Mouse (Mus musculus): Measurements from ENCODE around the gene Gm10715. TPM values are rescaled to one million over a fixed set of nuclear protein-coding genes. Genes with fewer than 3 reads are reported as not detected.
"Not testable (repeated sequence)": the region's sequence is repeated elsewhere in the genome, so short reads cannot be mapped to it uniquely, and the experiment has no call there.

Gm10715 gene
- polyA plus RNA-seq, 1 experiment from 2014 or later = not detected

- H3K9ac ChIP-seq; H3K4me1 ChIP-seq; ATAC-seq; H3K9me3 ChIP-seq (replicated peaks); H3K27ac ChIP-seq; H3K36me3 ChIP-seq (ENCODE audit: poor library complexity, severe bottlenecking); H3K27me3 ChIP-seq; H3K4me2 ChIP-seq; H3K4me3 ChIP-seq: not testable (repeated sequence)
- 83% methylated on average over 6 of the region's 6 CpGs for WGBS
Observed at GRCm38 (mm10) chr9:3015896-3016295, 20.8 kb upstream of the Gm10715 start.

- H3K36me3 ChIP-seq (ENCODE audit: poor library complexity, severe bottlenecking) = not testable (repeated sequence)
Observed at GRCm38 (mm10) chr9:3017108-3017507, 19.6 kb upstream of the Gm10715 start, which contains the start of gene Gm10719. Gene Gm10719, plus strand, starts transcription at chr9:3017408.

GRCm38 (mm10) chr9:3018944-3019343 lies 17.7 kb upstream of the Gm10715 start:
- not testable (repeated sequence) for H3K9me3 ChIP-seq (replicated peaks); H3K4me1 ChIP-seq

More at GRCm38 (mm10) chr9:3017108-3017507, 19.6 kb upstream of the Gm10715 start, which contains the start of gene Gm10719:
- 69% methylated on average over 1 of the region's 9 CpGs for WGBS
- H3K4me3 ChIP-seq; H3K9me3 ChIP-seq (replicated peaks); ATAC-seq; H3K4me1 ChIP-seq; H3K9ac ChIP-seq; H3K4me2 ChIP-seq; H3K27me3 ChIP-seq; H3K27ac ChIP-seq: not testable (repeated sequence)

GRCm38 (mm10) chr9:3019835-3020727 lies 16.6 kb upstream of the Gm10715 start:
- peak; percentile 78 for ATAC-seq
- H3K36me3 ChIP-seq (ENCODE audit: poor library complexity, severe bottlenecking); H3K27me3 ChIP-seq; H3K4me2 ChIP-seq; H3K9ac ChIP-seq; H3K4me3 ChIP-seq; H3K27ac ChIP-seq; H3K9me3 ChIP-seq (replicated peaks); H3K4me1 ChIP-seq: not testable (repeated sequence)
- WGBS = 79% methylated on average over 17 of the region's 19 CpGs

More at GRCm38 (mm10) chr9:3018944-3019343, 17.7 kb upstream of the Gm10715 start:
- H3K36me3 ChIP-seq (ENCODE audit: poor library complexity, severe bottlenecking); H3K4me2 ChIP-seq; ATAC-seq; H3K27ac ChIP-seq; H3K9ac ChIP-seq; H3K27me3 ChIP-seq; H3K4me3 ChIP-seq: not testable (repeated sequence)
- WGBS = 62% methylated on average over 9 of the region's 9 CpGs

- 72% methylated on average over 11 of the region's 13 CpGs for WGBS
- H3K27ac ChIP-seq; H3K4me3 ChIP-seq; H3K27me3 ChIP-seq; ATAC-seq; H3K4me2 ChIP-seq; H3K36me3 ChIP-seq (ENCODE audit: poor library complexity, severe bottlenecking); H3K9ac ChIP-seq; H3K9me3 ChIP-seq (replicated peaks); H3K4me1 ChIP-seq: not testable (repeated sequence)
Observed at GRCm38 (mm10) chr9:3022316-3023008, 14.2 kb upstream of the Gm10715 start.

- H3K4me1 ChIP-seq; H3K36me3 ChIP-seq (ENCODE audit: poor library complexity, severe bottlenecking); ATAC-seq; H3K27me3 ChIP-seq; H3K4me2 ChIP-seq; H3K4me3 ChIP-seq; H3K27ac ChIP-seq; H3K9ac ChIP-seq; H3K9me3 ChIP-seq (replicated peaks): not testable (repeated sequence)
- WGBS = 73% methylated on average over 12 of the region's 13 CpGs
Observed at GRCm38 (mm10) chr9:3023312-3023984, 13.2 kb upstream of the Gm10715 start, which contains the start of gene Gm10718. Gene Gm10718, plus strand, starts transcription at chr9:3023547.

GRCm38 (mm10) chr9:3023985-3024648 lies 12.6 kb upstream of the Gm10715 start:
- not testable (repeated sequence) for H3K9me3 ChIP-seq (replicated peaks); H3K27ac ChIP-seq

GRCm38 (mm10) chr9:3024912-3025467 lies 11.7 kb upstream of the Gm10715 start, which contains the start of gene Gm10717:
Gene Gm10717, plus strand, starts transcription at chr9:3025417.
- H3K36me3 ChIP-seq (ENCODE audit: poor library complexity, severe bottlenecking); H3K9me3 ChIP-seq (replicated peaks); ATAC-seq; H3K4me1 ChIP-seq; H3K4me2 ChIP-seq; H3K27ac ChIP-seq; H3K9ac ChIP-seq; H3K27me3 ChIP-seq; H3K4me3 ChIP-seq: not testable (repeated sequence)
- 73% methylated on average over 12 of the region's 12 CpGs for WGBS

More at GRCm38 (mm10) chr9:3023985-3024648, 12.6 kb upstream of the Gm10715 start:
- H3K36me3 ChIP-seq (ENCODE audit: poor library complexity, severe bottlenecking); H3K27me3 ChIP-seq; H3K9ac ChIP-seq; ATAC-seq; H3K4me1 ChIP-seq; H3K4me3 ChIP-seq; H3K4me2 ChIP-seq: not testable (repeated sequence)
- WGBS = 75% methylated on average over 16 of the region's 16 CpGs

GRCm38 (mm10) chr9:3025653-3026052 lies 11.0 kb upstream of the Gm10715 start:
- not testable (repeated sequence) for H3K4me1 ChIP-seq; H3K27ac ChIP-seq; H3K4me2 ChIP-seq; H3K4me3 ChIP-seq; H3K36me3 ChIP-seq (ENCODE audit: poor library complexity, severe bottlenecking); H3K9me3 ChIP-seq (replicated peaks); H3K9ac ChIP-seq; H3K27me3 ChIP-seq; ATAC-seq
- WGBS = 74% methylated on average over 5 of the region's 6 CpGs

- not testable (repeated sequence) for H3K27me3 ChIP-seq; H3K4me1 ChIP-seq; H3K4me2 ChIP-seq; H3K27ac ChIP-seq; H3K9ac ChIP-seq; H3K4me3 ChIP-seq; H3K9me3 ChIP-seq (replicated peaks); ATAC-seq; H3K36me3 ChIP-seq (ENCODE audit: poor library complexity, severe bottlenecking)
- WGBS = 74% methylated on average over 5 of the region's 5 CpGs
Observed at GRCm38 (mm10) chr9:3026136-3026535, 10.5 kb upstream of the Gm10715 start.

GRCm38 (mm10) chr9:3026741-3027140 lies 9.9 kb upstream of the Gm10715 start:
- WGBS = 65% methylated on average over 9 of the region's 9 CpGs
- not testable (repeated sequence) for H3K27ac ChIP-seq

More at GRCm38 (mm10) chr9:3026741-3027140, 9.9 kb upstream of the Gm10715 start:
- not testable (repeated sequence) for H3K27me3 ChIP-seq; H3K9me3 ChIP-seq (replicated peaks); H3K4me2 ChIP-seq; H3K36me3 ChIP-seq (ENCODE audit: poor library complexity, severe bottlenecking); H3K4me1 ChIP-seq; ATAC-seq; H3K9ac ChIP-seq; H3K4me3 ChIP-seq
